Mouse (Mus musculus): ENCODE measurements around the gene Cdt1. TPM values are rescaled to one million over a fixed set of nuclear protein-coding genes. Genes with fewer than 3 reads are reported as not detected.

Gene Cdt1
- polyA plus RNA-seq, 1 experiment from 2014 or later: 11.5 TPM

GRCm38 (mm10) chr8:122576648-122577022 lies 8.8 kb downstream of the Cdt1 start, which contains the start of gene Aprt:
TSS of gene Aprt (minus strand) at chr8:122576909.
- H3K4me3 ChIP-seq: peak within 1 kb of the TSS; percentile 60
- H3K27ac ChIP-seq (replicated peaks): peak within 1 kb of the TSS; percentile 74
- WGBS: 0% methylated on average over 39 of the region's 39 CpGs
- peak within 1 kb of the TSS; percentile 70 for H3K9ac ChIP-seq
- H3K36me3 ChIP-seq: 0 out of 2 replicates have a peak, but pooled peaks cover 6% of the 10 kb centered on the region
- H3K4me1 ChIP-seq (replicated peaks): peaks cover 36% of the 10 kb centered on the region
- peak within 1 kb of the TSS; percentile 76 for H3K4me2 ChIP-seq
- no peaks in the 10 kb centered on the region for H3K9me3 ChIP-seq
- ATAC-seq (ENCODE audit: low FRiP score, low read depth): peak; percentile 95
- no peaks in the 10 kb centered on the region for H3K27me3 ChIP-seq

DNA sequence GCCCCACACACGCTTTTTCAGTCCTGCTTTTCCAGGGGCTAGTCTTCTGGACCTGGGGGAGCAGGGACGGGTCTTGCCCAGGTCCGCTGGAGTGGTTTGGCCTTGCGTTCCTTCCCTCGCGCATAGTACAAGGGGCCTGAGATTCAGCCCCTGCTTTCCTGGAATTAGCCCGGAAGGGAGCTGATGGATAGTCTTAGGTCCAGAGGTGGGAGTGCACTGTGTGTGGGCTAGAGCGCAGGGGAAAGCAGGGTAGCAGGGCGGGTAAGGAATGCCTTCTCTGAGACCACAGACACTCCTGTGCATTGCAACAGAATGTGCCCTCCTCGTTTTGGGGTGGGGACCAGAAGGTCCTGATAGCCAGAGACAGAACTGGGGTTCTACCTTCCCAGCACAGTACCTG lies 9.3 kb downstream of the Cdt1 start:
- peak overlapping the region; percentile 74 for H3K27ac ChIP-seq (replicated peaks)

GRCm38 (mm10) chr8:122579196-122579595 lies 11.4 kb downstream of the Cdt1 start:
- WGBS: 47% methylated on average over 7 of the region's 7 CpGs
- Histone ChIP-seq H3K4me2 (no peak overlapping the region), H3K9ac (no peak overlapping the region), H3K36me3 (0 out of 2 replicates have a peak, but pooled peaks cover 4% of the 10 kb centered on the region), H3K4me3 (no peak overlapping the region), H3K4me1 (replicated peaks) (peaks cover 26% of the 10 kb centered on the region), H3K27ac (replicated peaks) (no peak overlapping the region), H3K27me3 (no peaks in the 10 kb centered on the region), H3K9me3 (no peaks in the 10 kb centered on the region)
- ATAC-seq (ENCODE audit: low FRiP score, low read depth): no peak

More for the DNA sequence above, 9.3 kb downstream of the Cdt1 start:
- Histone ChIP-seq H3K9ac (peak overlapping the region; percentile 70), H3K27me3 (no peaks in the 10 kb centered on the region), H3K4me3 (peak overlapping the region; percentile 60), H3K4me1 (replicated peaks) (peaks cover 36% of the 10 kb centered on the region), H3K36me3 (0 out of 2 replicates have a peak, but pooled peaks cover 6% of the 10 kb centered on the region), H3K4me2 (peak overlapping the region; percentile 76), H3K9me3 (no peaks in the 10 kb centered on the region)
- 46% methylated on average over 10 of the region's 10 CpGs for WGBS
- ATAC-seq (ENCODE audit: low FRiP score, low read depth): peak; percentile 24; the same call in 1 of the 2 replicates

DNA sequence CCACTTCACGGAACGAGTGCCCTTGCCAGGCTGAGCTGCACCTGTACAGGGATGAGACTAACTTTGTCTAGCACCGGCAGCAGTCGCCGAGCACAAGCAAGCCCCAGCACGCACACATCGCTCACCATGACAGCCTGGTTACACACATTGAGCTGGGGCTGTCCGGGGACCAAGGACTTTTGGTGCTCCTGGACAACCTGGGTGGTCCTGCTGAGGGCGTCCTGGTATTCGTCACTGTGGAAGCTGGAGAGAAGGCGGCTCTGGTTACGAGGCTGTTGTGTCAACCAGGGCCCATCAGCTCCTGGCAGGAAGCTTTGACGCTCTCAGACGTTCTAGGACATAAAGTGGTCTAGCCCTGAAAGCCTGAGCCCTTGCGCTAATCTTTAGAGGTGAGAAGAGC lies 13.1 kb downstream of the Cdt1 start:
- H3K27ac ChIP-seq (replicated peaks): no peak overlapping the region
- 75% methylated on average over 13 of the region's 15 CpGs for WGBS
- peaks cover 9% of the 10 kb centered on the region for H3K4me1 ChIP-seq (replicated peaks)
- no peaks in the 10 kb centered on the region for H3K27me3 ChIP-seq
- no peak for ATAC-seq (ENCODE audit: low FRiP score, low read depth)
- no peaks in the 10 kb centered on the region for H3K9me3 ChIP-seq
- no peaks in the 10 kb centered on the region for H3K36me3 ChIP-seq
- no peak overlapping the region for H3K4me3 ChIP-seq
- no peak overlapping the region for H3K9ac ChIP-seq
- no peak overlapping the region for H3K4me2 ChIP-seq

- Histone ChIP-seq H3K4me2 (no peak overlapping the region), H3K4me1 (replicated peaks) (0 out of 2 replicates have a peak, but pooled peaks cover 2% of the 10 kb centered on the region), H3K27me3 (no peaks in the 10 kb centered on the region), H3K9me3 (no peaks in the 10 kb centered on the region), H3K27ac (replicated peaks) (no peak overlapping the region), H3K9ac (no peak overlapping the region), H3K36me3 (no peaks in the 10 kb centered on the region), H3K4me3 (no peak overlapping the region)
- no peak for ATAC-seq (ENCODE audit: low FRiP score, low read depth)
- WGBS: 82% methylated on average over 9 of the region's 9 CpGs
These were observed 17.2 kb downstream of the Cdt1 start for GRCm38 (mm10) chr8:122584981-122585380.

GRCm38 (mm10) chr8:122585411-122585891 lies 17.6 kb downstream of the Cdt1 start:
- H3K27ac ChIP-seq (replicated peaks): no peak overlapping the region
- no peak for ATAC-seq (ENCODE audit: low FRiP score, low read depth)

DNA sequence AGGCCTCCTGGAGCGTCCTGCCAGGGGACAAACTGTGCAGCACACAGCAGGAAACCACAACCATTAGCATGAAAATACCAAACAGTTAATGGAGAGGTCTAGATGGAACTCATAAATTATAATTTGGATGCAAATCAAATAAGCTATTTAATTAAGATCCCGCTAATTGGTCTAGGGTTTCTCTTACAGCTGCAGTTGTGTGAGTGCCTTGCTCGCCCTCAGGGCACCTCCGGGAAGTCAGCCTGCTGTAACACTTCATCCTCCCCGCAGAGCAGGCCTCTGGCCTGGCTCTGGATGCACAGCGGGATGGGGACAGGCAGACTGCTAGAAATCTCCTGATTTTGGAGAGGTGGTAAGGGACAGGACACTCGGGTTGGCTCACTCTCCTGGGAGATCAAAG lies 18.4 kb downstream of the Cdt1 start:
- Histone ChIP-seq H3K9me3 (no peaks in the 10 kb centered on the region), H3K27ac (replicated peaks) (no peak overlapping the region), H3K9ac (no peak overlapping the region), H3K4me3 (no peak overlapping the region), H3K36me3 (no peaks in the 10 kb centered on the region), H3K4me1 (replicated peaks) (0 out of 2 replicates have a peak, but pooled peaks cover 2% of the 10 kb centered on the region), H3K27me3 (no peaks in the 10 kb centered on the region), H3K4me2 (no peak overlapping the region)
- no peak for ATAC-seq (ENCODE audit: low FRiP score, low read depth)
- 39% methylated on average over 7 of the region's 7 CpGs for WGBS

More at GRCm38 (mm10) chr8:122585411-122585891, 17.6 kb downstream of the Cdt1 start:
- Histone ChIP-seq H3K4me1 (replicated peaks) (0 out of 2 replicates have a peak, but pooled peaks cover 2% of the 10 kb centered on the region), H3K9ac (no peak overlapping the region), H3K36me3 (no peaks in the 10 kb centered on the region), H3K4me3 (no peak overlapping the region), H3K9me3 (no peaks in the 10 kb centered on the region), H3K4me2 (no peak overlapping the region), H3K27me3 (no peaks in the 10 kb centered on the region)
- WGBS: 71% methylated on average over 14 of the region's 14 CpGs

GRCm38 (mm10) chr8:122586749-122587148 lies 18.9 kb downstream of the Cdt1 start:
- H3K27ac ChIP-seq (replicated peaks): no peak overlapping the region
- 86% methylated on average over 10 of the region's 10 CpGs for WGBS
- ATAC-seq (ENCODE audit: low FRiP score, low read depth): no peak
- no peaks in the 10 kb centered on the region for H3K27me3 ChIP-seq
- H3K9me3 ChIP-seq: no peaks in the 10 kb centered on the region
- no peak overlapping the region for H3K4me3 ChIP-seq
- H3K4me1 ChIP-seq (replicated peaks): 0 out of 2 replicates have a peak, but pooled peaks cover 2% of the 10 kb centered on the region
- no peak overlapping the region for H3K4me2 ChIP-seq
- no peak overlapping the region for H3K9ac ChIP-seq
- H3K36me3 ChIP-seq: no peaks in the 10 kb centered on the region

GRCm38 (mm10) chr8:122593240-122593639 lies 25.4 kb downstream of the Cdt1 start:
- H3K4me3 ChIP-seq: no peak overlapping the region
- peaks cover 19% of the 10 kb centered on the region; the same call in 1 of the 2 replicates for H3K4me1 ChIP-seq (replicated peaks)
- no peak for ATAC-seq (ENCODE audit: low FRiP score, low read depth)
- no peaks in the 10 kb centered on the region for H3K27me3 ChIP-seq
- no peaks in the 10 kb centered on the region for H3K9me3 ChIP-seq
- 71% methylated on average over 12 of the region's 12 CpGs for WGBS
- H3K9ac ChIP-seq: no peak overlapping the region
- H3K27ac ChIP-seq (replicated peaks): peak overlapping the region; percentile 62; the same call in 1 of the 2 replicates
- no peak overlapping the region for H3K4me2 ChIP-seq
- H3K36me3 ChIP-seq: no peaks in the 10 kb centered on the region; the same call in 1 of the 2 replicates

DNA sequence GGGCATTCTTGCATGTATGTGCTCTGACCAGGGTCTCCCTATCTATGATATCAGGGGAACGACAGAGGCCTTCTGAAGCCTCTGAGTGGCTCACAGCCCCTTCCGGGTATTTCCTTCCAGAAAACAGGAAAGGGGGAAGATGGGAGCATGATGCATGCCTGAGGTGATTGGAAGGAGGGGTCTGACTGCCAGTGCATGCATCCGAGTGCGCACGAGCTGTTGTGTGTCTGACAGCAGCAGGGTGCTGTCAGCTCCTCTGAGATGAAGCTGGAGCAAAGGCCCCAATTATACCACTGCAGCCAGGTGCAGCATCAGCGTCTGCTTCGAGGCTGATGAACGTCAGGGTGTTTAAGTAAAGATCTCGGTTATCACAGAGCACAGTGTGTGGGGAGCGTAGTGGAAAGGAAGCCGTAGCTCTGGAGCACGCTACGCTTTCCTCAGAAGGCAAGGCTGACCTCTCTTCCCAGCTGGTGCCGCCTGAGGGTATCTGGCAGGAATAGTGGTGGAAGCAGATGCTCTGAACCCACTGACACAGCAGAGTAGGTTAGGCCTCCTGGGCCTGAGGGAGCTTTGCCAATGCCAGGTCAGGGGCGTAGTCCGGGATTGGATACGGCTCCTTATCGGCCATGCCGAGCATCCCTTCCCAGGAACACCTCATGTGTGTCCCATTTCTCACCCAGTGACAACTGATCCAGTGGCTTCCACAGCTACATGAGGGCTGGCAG lies 26.1 kb downstream of the Cdt1 start:
- no peaks in the 10 kb centered on the region for H3K9me3 ChIP-seq
- H3K36me3 ChIP-seq: no peaks in the 10 kb centered on the region; the same call in 1 of the 2 replicates
- 61% methylated on average over 19 of the region's 19 CpGs for WGBS
- H3K9ac ChIP-seq: peak overlapping the region; percentile 18; the same call in 1 of the 2 replicates
- peak overlapping the region; percentile 62 for H3K27ac ChIP-seq (replicated peaks)
- no peak overlapping the region for H3K4me2 ChIP-seq
- no peaks in the 10 kb centered on the region for H3K27me3 ChIP-seq
- peaks cover 19% of the 10 kb centered on the region; the same call in 1 of the 2 replicates for H3K4me1 ChIP-seq (replicated peaks)
- H3K4me3 ChIP-seq: no peak overlapping the region
- peak; percentile 21; the same call in 1 of the 2 replicates for ATAC-seq (ENCODE audit: low FRiP score, low read depth)

DNA sequence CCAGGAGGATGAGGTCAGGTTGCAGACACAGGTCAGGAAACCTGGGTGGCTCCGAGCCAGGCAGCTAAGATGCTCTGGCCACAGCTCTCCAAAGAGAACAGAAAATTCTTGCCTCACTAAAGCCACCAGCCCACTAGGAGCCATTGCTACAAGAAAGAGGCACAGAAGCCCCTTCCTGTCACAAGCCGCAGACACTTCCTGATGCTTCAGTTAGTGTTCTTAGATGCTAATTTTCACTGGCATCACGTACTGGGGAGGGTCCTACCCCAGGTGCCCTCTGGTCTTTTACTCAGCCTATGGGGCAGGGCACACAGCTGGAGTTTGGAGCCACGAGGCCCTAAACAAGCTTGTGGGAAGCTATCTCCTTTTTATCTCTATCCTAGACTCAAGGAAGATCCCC lies 28.2 kb downstream of the Cdt1 start:
- H3K27ac ChIP-seq (replicated peaks): no peak overlapping the region
- 55% methylated on average over 4 of the region's 4 CpGs for WGBS
- no peak for ATAC-seq (ENCODE audit: low FRiP score, low read depth)
- H3K4me1 ChIP-seq (replicated peaks): peaks cover 19% of the 10 kb centered on the region; the same call in 1 of the 2 replicates
- no peaks in the 10 kb centered on the region; the same call in 1 of the 2 replicates for H3K36me3 ChIP-seq
- no peaks in the 10 kb centered on the region for H3K9me3 ChIP-seq
- H3K27me3 ChIP-seq: no peaks in the 10 kb centered on the region
- no peak overlapping the region for H3K4me2 ChIP-seq
- H3K4me3 ChIP-seq: no peak overlapping the region
- no peak overlapping the region for H3K9ac ChIP-seq

DNA sequence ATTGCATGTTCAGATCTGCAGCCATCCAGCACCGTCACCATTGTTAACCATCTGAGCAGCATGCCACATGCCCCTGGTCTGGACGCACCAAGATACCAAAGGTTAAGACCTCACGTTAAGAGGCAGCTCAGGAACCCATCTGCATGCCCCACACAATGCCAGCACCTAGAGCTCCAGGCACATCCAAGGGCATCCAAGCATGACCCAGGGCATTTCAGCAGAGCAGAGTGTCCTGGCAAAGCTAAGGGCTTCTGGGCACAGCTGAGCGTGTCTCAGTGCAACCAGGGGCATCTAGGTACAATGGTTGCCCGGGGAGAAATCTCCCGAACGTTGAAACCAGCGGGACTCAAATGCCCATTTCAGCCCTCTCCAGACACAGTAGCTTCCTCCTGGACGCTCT lies 32.9 kb downstream of the Cdt1 start:
- H3K27ac ChIP-seq (replicated peaks): no peak overlapping the region
- no peak for ATAC-seq (ENCODE audit: low FRiP score, low read depth)
- H3K27me3 ChIP-seq: no peaks in the 10 kb centered on the region
- H3K4me1 ChIP-seq (replicated peaks): no peaks in the 10 kb centered on the region
- 85% methylated on average over 9 of the region's 9 CpGs for WGBS
- no peaks in the 10 kb centered on the region; the same call in 1 of the 2 replicates for H3K36me3 ChIP-seq
- no peaks in the 10 kb centered on the region for H3K9me3 ChIP-seq
- H3K4me2 ChIP-seq: no peak overlapping the region
- no peak overlapping the region for H3K4me3 ChIP-seq
- H3K9ac ChIP-seq: no peak overlapping the region
